Mouse (Mus musculus) cerebellum, adult 2 months (tissue): ENCODE measurements around the gene Rasgef1a.

Source experiments
- CTCF ChIP-seq: fragments of 200-500 bp; IDR thresholded peaks from 2 replicates; pipeline ENCODE4 v1.5.1; 2011; ENCODE audit warnings: low read depth, mild to moderate bottlenecking, control low read depth, low read length, moderate library complexity, borderline replicate concordance; ENCODE audit not compliant: insufficient read depth
- POLR2A ChIP-seq: fragments of 200-500 bp; IDR thresholded peaks from 2 replicates; pipeline ENCODE4 v1.6.1; 2011; ENCODE audit warnings: low read length, control low read depth, borderline replicate concordance; ENCODE audit not compliant: insufficient read depth

DNA sequence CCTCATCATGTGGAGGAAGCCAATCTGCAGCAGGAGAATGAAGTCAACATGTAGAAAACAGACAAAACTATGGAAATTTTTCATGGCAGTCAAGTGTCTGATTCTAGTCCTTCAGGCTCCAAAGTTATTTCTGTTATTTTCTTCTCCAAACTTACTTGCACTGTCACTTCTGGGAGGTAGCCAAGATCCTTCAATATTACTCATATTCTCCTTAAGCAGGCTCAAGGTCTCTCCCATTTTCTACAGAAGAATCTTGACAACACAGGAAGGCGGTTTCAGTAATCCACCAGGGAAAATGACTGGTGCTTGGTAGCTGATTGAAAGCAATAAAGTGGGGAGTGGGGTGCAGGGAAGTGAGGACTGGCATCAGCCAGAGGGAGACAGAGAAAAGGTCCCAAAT is 111.5 kb downstream of the Rasgef1a start:
- TF ChIP-seq POLR2A (no peak), CTCF (no peak)
